Mouse (Mus musculus) c-Kit-negative CD71-positive TER-119-positive erythroid progenitor cells, embryonic 14.5 days (primary cell): ENCODE data around the gene Lmntd1.

ENCODE experiments used
- DNase-seq: peaks from one replicate; pipeline ENCODE4 v3.0.0-alpha.2; 2013; ENCODE audit warnings: low read depth, low spot score

Gene Lmntd1

GRCm38 (mm10) chr6:145433897-145434296, 180.2 kb downstream of the Lmntd1 start:
- DNase-seq = no peak

- DNase-seq = no peak
Observed at GRCm38 (mm10) chr6:145432711-145433708, 181.1 kb downstream of the Lmntd1 start.

- DNase-seq = no peak
Observed at GRCm38 (mm10) chr6:145431747-145432146, 182.4 kb downstream of the Lmntd1 start.

- DNase-seq = no peak
Observed at GRCm38 (mm10) chr6:145427411-145427810, 186.7 kb downstream of the Lmntd1 start.

GRCm38 (mm10) chr6:145426501-145426900, 187.6 kb downstream of the Lmntd1 start:
- DNase-seq = no peak

- DNase-seq = no peak
Observed at GRCm38 (mm10) chr6:145424156-145424555, 190.0 kb downstream of the Lmntd1 start.

- DNase-seq = no peak
Observed at GRCm38 (mm10) chr6:145423484-145423883, 190.6 kb downstream of the Lmntd1 start.

GRCm38 (mm10) chr6:145421666-145422065, 192.5 kb downstream of the Lmntd1 start:
- DNase-seq = no peak

- DNase-seq = no peak
Observed at GRCm38 (mm10) chr6:145420407-145420806, 193.7 kb downstream of the Lmntd1 start.

- no peak for DNase-seq
Observed at GRCm38 (mm10) chr6:145418856-145419255, 195.3 kb downstream of the Lmntd1 start.

- no peak for DNase-seq
Observed at GRCm38 (mm10) chr6:145417720-145418440, 196.2 kb downstream of the Lmntd1 start.

- DNase-seq = no peak
Observed at GRCm38 (mm10) chr6:145417014-145417719, 197.0 kb downstream of the Lmntd1 start.

- DNase-seq = no peak
Observed at GRCm38 (mm10) chr6:145404369-145405051, 209.6 kb downstream of the Lmntd1 start.

GRCm38 (mm10) chr6:145401140-145401539, 213.0 kb downstream of the Lmntd1 start:
- no peak for DNase-seq

GRCm38 (mm10) chr6:145397881-145398280, 216.2 kb downstream of the Lmntd1 start:
- DNase-seq = no peak

GRCm38 (mm10) chr6:145396534-145396933, 217.6 kb downstream of the Lmntd1 start:
- no peak for DNase-seq

- no peak for DNase-seq
Observed at GRCm38 (mm10) chr6:145390421-145390820, 223.7 kb downstream of the Lmntd1 start.

- DNase-seq = no peak
Observed at GRCm38 (mm10) chr6:145389904-145390303, 224.2 kb downstream of the Lmntd1 start.

- DNase-seq = no peak
Observed at GRCm38 (mm10) chr6:145387378-145387777, 226.7 kb downstream of the Lmntd1 start.

GRCm38 (mm10) chr6:145382586-145383380, 231.3 kb downstream of the Lmntd1 start:
- no peak for DNase-seq
